Mouse (Mus musculus) E14TG2a.4 (cell line): ENCODE measurements around the gene Grm8.

Source experiments
- CTCF ChIP-seq: conservative IDR thresholded peaks from 2 replicates; pipeline ENCODE4 v1.5.1; 2014; ENCODE audit warnings: low read length
- NANOG ChIP-seq: IDR thresholded peaks from 2 replicates; pipeline ENCODE4 v1.6.1; 2014; ENCODE audit warnings: borderline replicate concordance, low read length, mixed read lengths

GRCm38 (mm10) chr6:27745693-27746451 lies 389.1 kb downstream of the Grm8 start:
- TF ChIP-seq NANOG (no peak), CTCF (no peak)
